ENCODE assay signal across 22 mouse cellular contexts in the genomic region with DNA sequence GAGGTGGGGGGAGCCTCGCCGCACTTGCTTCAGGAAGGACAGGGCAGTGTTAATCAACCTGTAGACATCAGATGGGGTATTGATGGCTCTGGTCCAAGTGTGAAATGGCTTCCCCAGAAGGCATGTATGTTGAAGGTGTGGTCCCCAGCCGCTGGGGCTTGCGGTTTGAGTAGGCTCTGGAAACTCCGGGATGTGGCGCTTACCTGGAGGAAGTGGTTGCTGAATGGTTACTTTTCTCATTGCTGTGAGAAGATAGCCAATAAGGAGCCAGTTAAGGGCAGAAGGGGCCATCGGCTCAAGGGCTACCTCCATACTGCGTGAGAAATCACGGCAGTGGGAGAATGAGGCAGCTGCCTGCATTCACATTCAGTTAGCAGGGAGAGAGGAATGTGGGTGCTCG.
"Had no signal": no experiment of that assay in that cellular context is flagged by ENCODE, and none has a peak within 500 bp of the region (broad histone marks: within the 10 kb centered on the region; RNA-seq: fewer than 3 reads in every experiment).

No protein-coding gene starts in this region.

- H3K27me3 ChIP-seq: limb, embryonic 13.5 days; liver, embryonic 12.5 days; liver, embryonic 15.5 days; lung, embryonic 15.5 days; midbrain, embryonic 13.5 days; neural tube, embryonic 13.5 days had no signal

- H3K4me1 ChIP-seq: limb, embryonic 10.5 days; limb, embryonic 13.5 days; liver, embryonic 12.5 days; liver, embryonic 15.5 days; lung, embryonic 15.5 days; megakaryocyte, embryonic 14.5 days; neural tube, embryonic 13.5 days had no signal

- H3K4me2 ChIP-seq: limb, embryonic 13.5 days; liver, embryonic 12.5 days; liver, embryonic 15.5 days; lung, embryonic 15.5 days; midbrain, embryonic 13.5 days; neural tube, embryonic 13.5 days had no signal

- DNase-seq: kidney, adult 8-10 months; layer of hippocampus, adult 9-11 months; liver; lung, adult 18-20 months; lung, postnatal 10 days; lung, postnatal 36 days; retina, postnatal 1 day; right cerebral cortex, postnatal 25 days; thymus, postnatal 25 days had no signal

- ATAC-seq: liver, embryonic 12.5 days; midbrain, embryonic 13.5 days; midbrain, embryonic 16.5 days had no signal

- H3K9ac ChIP-seq: limb, embryonic 13.5 days; liver, embryonic 12.5 days; liver, embryonic 15.5 days; lung, embryonic 15.5 days; midbrain, embryonic 13.5 days; neural tube, embryonic 13.5 days had no signal

- H3K9me3 ChIP-seq: limb, embryonic 10.5 days; limb, embryonic 13.5 days; liver, embryonic 12.5 days; liver, embryonic 15.5 days; lung, embryonic 15.5 days; megakaryocyte, embryonic 14.5 days; midbrain, embryonic 10.5 days; midbrain, embryonic 13.5 days; neural tube, embryonic 13.5 days had no signal

- H3K27ac ChIP-seq: kidney, postnatal 0 days; layer of hippocampus, adult 2 months; limb, embryonic 10.5 days; limb, embryonic 13.5 days; liver, embryonic 12.5 days; liver, embryonic 15.5 days; lung, embryonic 15.5 days; midbrain, embryonic 10.5 days; midbrain, embryonic 13.5 days; neural tube, embryonic 13.5 days had no signal

- H3K36me3 ChIP-seq: limb, embryonic 10.5 days; limb, embryonic 13.5 days; liver, embryonic 12.5 days; liver, embryonic 15.5 days; lung, embryonic 15.5 days; midbrain, embryonic 10.5 days; midbrain, embryonic 13.5 days; neural tube, embryonic 13.5 days had no signal

- H3K4me3 ChIP-seq: layer of hippocampus, adult 2 months; limb, embryonic 10.5 days; limb, embryonic 13.5 days; liver, embryonic 12.5 days; liver, embryonic 15.5 days; lung, embryonic 15.5 days; megakaryocyte, embryonic 14.5 days; midbrain, embryonic 10.5 days; midbrain, embryonic 13.5 days; myocyte; neural tube, embryonic 13.5 days had no signal
